Mouse (Mus musculus) spleen, embryonic (tissue): ENCODE measurements around the gene Rfx2.

ENCODE experiments used
- CTCF ChIA-PET: fragments of 350-600 bp; sonication (Branson Sonifier 250); formaldehyde crosslinking; loops from one replicate; lab custom pipeline; 2022; lab: Charles Lee

The Rfx2 gene

DNA sequence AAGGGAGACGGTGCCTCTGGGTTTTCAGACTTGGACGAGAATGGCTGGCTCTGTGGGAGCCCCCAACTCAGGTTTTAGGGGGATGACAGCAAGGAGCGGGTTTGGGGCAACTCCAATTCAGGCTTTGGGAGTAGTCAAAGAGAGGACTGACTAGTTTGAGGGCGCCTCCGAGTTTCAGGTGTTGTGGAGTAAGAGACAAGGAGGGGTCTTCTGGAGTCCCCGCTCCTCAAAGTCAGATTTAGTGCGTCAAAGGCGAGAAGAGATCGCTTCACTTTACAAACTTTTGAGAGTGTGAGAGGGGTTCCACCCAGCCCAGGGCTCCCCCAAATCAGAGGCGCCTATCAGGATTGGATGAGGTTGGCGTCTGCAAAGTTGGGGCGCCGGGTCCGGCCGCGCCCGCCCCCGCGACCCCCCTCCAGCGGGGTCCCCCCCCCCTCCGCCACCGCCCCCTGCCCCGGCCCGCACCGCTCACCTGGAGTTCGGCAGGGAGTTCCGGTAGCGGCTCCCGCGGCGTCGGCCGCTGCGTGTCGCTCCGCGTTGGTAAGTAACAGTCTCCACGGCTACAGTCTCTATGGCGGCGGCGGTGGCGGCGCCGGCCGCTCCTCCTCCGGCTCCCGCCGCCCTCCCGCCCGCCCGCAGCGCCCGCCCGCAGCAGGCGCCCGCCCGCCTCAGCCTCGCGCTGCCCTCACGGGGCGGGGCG, at the start of gene Rfx2:
TSS of gene Rfx2 (minus strand) at position 603 of the 700 bp plus-strand sequence.
- CTCF ChIA-PET = no interaction called here

DNA sequence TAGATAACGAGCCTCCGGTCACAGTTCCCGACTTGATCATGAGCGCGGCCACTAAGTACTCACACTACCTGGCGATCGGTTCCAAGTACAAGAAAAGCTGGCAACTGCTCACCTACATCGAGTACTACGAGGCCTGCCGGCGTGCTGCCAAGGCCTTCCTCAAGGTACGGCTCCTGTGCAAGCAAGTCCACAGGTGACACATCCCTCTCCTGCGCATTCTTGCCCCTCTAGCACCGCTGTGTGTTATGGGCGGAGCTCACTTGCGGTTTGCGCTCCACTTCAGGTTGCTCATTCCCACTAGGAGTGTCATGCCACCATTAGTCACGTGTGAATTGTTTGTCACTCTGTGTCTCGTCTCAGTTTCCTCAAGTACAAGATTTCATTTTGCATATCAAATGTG, 46.6 kb upstream of the Rfx2 start:
- CTCF ChIA-PET = no interaction called here

DNA sequence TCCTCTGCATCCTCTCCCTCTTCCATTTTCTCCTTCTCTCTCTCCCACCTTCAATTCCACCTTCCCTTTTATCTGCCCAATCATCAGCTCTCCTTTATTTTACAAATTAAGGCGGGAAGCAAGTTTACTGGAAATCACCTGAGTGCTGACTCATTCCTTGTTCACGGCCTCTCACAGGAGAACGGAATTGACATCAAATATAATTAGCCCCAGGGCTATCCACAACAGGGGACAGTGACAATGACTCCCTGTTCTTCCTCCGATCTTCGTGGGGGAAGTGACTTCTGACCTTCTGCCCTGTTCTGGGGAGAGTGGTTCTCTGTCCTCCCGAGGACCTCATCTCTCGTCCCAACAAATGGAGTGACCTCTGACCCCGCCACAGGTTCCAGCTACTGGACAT, 46.2 kb upstream of the Rfx2 start:
- CTCF ChIA-PET = no interaction called here

DNA sequence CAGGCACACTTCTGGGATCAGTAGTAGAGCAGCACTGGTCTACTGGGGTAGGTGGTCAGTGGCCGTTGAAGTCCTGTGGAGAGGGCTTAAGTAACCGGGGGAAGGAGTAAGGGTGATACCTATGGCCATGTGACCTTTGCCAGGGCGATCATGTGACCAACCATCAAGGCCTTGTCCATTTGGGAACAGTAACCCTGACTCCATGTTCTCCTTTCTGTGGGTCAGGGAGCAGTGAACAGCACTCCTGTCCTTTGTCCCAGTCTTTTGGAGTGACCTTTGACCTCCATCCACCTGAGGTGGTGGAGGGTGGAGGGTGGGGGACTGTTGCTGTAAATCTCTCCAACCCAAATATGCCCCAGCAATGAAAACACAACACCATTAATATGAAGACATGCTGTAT, 45.7 kb upstream of the Rfx2 start:
- CTCF ChIA-PET = interaction anchor here (0.5 to 0.6 kb wide), 2 partner anchors 39 to 59 kb away, joined by 3 read pairs; no protein-coding TSS in a partner anchor

DNA sequence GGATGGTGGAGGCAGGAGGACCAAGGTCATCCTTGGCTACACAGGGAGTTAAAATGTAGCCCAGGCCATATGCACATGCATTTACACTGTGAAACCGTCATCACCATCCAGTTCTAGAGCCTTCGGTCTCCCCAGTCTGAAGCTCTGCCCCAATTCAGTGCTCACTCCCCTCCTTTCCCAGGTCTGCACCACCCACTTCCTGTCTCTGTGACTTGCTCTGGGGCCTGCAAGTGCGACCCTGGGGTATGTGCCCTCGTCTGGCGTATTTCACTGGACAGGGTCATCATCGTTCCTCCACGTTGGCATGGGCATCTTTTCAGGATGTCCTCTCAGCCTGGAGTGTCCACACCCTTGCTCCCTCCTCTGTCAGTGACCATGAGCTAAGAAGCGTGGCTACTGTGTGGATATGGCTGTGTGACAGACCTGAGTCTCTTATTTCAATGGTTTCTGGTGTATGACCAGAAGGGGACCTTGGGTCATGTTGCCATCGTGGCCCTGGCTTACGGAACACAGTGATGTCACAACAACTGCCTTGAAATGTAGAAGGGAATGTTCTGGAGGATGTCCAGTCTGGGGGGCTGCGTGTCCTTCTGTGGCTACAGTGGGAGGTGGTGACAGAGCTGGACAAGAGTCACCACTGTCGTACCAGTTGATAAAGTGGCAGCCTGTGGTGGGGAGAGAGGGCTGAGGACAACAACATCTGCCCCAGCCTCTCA, 44.3 kb upstream of the Rfx2 start, which contains the start of gene 1700061G19Rik:
TSS of gene 1700061G19Rik (plus strand) at position 542 of the 716 bp plus-strand sequence.
- CTCF ChIA-PET = no interaction called here

DNA sequence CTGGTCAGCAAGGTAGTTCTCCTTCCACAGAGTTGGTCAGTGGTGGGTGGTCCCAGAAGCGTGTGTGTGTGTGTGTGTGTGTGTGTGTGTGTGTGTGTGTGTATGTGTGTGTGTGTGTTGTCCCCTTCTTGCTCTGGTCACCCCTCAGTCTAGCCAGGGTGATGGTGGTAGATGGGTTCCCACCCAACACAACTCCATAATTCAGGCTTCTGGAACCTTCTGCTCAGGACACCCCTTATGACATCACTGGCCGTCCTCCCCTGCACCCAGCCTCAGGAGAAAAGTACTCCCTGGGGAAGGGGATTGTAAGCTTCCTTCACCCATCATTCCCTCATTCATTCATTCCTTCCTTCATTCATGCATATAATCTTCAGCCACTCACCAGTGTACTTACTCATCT, 43.4 kb upstream of the Rfx2 start, which contains the start of gene Acsbg2:
TSS of gene Acsbg2 (minus strand) at position 211 of the 400 bp plus-strand sequence.
- CTCF ChIA-PET = no interaction called here

DNA sequence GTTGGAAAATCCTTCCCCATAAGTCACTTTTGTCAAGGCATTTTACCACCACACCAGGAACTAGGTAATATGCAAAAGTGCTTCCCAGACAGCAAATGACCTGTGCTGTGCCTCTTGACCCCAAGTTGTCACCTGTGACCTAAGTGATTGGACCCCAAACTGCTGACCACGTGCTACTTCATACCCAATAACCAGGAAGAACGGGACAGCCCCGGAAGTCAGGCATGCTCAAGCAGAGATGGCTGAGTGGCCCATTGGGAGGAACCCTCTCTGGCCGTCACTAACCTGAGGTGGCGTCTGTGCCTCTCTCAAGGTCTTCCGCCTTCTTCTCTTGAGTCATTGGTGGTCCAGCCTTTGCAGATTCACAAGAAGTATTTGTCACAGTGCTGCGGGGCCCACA, 41.7 kb upstream of the Rfx2 start:
- CTCF ChIA-PET = no interaction called here

DNA sequence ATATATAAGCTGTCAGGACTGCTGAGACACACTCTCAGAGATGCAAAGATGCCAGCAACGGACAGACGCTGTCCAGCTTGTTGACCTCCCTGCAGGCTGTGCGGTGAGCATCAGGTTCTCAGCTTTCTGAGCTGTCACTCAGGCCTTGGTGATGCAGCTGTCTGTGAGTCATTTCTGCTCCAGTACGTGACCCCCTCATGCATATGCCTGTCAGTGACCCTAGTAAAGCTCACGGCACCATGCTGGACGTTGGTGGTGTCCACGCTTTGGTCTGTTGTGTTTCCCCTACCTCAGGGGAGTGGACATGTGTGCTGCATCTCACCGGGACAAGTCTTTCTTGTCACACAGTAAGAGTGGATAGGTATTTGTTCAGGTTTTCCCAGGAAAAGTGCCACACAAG, 41.0 kb upstream of the Rfx2 start:
- CTCF ChIA-PET = no interaction called here

DNA sequence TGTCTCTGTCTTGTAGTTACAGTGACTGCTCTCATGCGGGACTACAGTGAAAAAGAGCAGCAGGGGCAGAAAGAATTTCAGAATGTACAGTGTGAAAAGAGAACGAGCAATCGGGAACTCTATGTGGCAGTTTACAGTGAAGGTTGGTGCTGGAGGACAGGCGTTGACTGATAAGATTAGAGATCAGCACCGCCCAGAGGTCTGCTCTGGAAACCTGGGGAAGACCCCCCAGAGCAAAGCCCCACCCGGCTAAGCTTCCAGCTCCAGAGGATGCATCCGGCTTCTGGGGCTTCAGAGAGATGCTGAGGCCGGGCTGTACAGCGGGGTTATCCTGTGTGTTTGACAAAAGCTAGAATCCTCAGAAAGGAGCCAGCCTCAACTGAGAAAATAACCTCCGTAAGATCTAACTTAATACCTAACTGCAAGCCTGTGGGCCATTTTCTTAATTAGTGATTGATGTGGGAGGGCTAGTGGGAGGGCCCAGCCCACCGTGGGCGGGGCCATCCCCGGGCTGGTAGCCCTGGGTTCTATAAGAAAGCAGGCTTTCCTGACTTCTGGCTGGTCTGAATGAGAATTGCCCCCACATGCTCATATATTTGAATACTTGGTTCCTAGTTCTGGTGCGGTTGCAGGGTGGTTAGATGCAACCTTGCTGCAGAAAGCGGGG, 39.6 kb upstream of the Rfx2 start:
- CTCF ChIA-PET = no interaction called here

DNA sequence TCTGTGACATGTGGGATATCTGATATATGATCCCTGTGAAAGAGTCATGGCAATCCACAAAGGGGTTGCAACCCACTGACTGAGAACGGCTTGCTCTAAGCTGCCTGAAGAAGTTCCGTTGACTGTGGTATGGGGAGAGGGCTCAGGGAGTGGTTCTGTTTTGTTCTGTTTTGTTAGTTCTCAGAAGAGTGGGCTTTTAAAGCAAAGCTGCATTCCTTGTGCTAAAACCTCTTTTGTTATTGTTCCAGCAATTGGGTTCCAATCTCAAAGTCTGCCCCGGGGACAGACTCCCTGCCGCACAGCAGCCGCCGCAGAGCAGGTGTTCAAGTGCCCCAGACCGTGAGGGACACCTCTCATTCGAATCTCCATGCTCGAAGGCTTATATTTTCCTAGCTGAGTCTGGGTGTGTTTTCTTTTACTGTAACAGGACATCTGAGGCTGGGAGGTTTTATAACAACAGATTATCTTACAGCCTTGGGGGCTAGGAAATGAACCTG, 38.7 kb upstream of the Rfx2 start:
- CTCF ChIA-PET = no interaction called here

DNA sequence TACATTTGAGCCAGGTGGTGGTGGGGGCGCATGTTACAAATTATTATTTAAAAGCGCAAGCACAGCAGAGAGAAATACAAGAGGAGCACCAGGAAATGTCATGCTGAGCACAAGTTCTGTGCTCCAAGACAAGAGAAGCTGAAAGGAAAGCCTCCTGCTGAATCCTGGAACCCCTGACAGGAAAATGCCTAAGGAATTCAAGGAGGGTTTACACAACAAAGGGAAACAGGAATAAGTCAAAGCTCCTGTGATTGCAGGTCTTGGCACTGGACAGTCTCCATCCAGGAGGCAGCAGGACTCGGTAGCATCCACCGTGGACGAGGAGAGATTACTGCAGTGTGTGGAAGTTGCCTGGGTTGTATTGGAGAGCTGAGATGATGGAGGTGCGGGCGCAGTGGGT, 35.3 kb upstream of the Rfx2 start:
- CTCF ChIA-PET = no interaction called here

DNA sequence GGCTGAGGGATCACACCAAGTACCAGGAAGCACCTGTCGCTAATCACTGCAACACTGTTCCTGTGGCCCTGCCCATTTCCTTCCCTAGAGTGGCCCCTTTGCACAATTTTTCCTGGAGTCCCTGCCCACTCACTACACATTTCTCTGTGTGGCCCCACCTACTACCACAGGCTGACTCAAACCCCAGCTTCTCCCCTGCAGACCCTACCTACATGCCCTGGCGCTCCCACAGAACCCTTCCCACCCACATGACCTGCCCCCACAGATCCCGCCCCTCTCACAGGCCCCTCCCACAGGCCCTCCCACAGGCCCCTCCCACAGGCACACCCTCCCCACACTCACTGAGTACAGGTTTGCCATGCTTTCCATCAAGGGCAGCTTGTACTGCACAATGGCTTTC, 30.4 kb upstream of the Rfx2 start:
- CTCF ChIA-PET = interaction anchor here (0.5 kb wide), 1 partner anchor 23 kb away, joined by 6 read pairs; no protein-coding TSS in a partner anchor

DNA sequence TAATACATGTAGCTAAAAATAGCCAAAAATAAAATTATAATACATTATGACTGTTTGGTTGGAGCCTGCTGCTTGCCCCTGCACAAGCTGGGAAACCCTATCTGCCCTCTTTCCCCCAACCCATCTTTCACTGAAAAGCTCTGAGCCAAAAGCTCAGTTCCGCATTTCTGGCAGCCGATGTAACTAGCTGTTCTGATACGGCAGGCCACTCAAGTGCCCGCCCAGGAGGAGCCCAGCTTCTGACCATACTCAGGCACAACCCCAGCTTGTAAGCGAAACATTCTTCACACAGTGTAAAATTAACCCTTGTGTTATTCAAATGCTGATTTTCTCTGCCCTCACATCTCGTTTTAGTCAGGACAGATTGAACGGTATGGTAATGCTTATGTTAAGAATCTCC, 28.1 kb upstream of the Rfx2 start:
- CTCF ChIA-PET = interaction anchor here (0.6 to 1.1 kb wide), 2 partner anchors 51 to 365 kb away, joined by 3 to 4 read pairs; no protein-coding TSS in a partner anchor

DNA sequence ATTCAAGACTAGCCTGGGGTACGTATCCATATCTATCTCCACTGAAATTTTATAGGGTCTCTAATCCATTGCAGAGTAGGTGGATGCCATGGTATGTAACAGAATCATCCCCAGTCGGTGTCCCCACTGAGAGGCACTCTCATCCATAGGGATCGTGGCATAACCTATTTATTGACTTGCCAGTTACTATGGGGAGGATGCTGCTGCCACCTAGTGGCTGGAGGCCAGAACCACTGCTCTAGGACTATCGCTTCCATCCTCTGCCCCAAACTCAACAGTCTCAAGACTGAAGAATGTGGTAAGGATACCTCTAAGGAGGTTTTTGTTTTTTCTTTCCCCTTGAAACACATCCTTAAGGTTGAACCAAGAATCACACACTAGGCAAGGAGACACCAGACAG, 27.4 kb upstream of the Rfx2 start:
- CTCF ChIA-PET = interaction anchor here (1.1 kb wide), 1 partner anchor 50 kb away, joined by 3 read pairs; no protein-coding TSS in a partner anchor

DNA sequence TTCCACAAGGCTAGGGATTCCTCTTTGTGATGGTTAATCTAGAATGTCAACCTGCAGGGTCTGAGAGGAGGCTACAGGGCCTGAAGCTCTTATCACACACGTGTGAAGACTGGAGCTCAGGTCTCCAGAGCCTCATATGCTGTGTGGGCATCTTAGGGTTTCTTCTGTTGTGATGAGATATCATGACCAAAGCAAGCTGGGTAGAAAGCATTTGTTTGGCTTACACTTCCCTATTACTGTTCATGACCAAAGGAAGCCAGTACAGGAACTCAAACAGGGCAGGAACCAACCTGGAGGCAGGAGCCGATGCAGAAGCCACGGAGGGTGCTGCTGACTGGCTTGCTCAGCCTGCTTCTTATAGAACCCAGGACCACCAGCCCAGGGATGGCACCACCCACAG, 24.6 kb upstream of the Rfx2 start:
- CTCF ChIA-PET = no interaction called here

DNA sequence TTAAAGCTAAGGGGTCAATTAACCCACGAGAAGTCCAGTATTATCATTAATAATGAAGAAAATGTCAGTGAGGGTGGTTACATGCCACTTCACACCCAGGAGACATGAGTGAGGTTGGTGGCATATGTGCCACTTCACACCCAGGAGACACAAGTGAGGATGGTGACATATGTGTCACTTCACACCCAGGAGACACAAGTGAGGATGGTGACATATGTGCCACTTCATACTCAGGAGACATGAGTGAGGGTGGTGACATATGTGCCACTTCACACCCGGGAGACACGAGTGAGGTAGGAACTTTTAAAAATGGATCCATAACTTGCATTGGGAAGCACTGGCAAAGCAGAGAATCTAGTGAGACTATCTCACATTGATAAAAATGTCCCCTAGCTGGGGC, 20.4 kb upstream of the Rfx2 start:
- CTCF ChIA-PET = no interaction called here

DNA sequence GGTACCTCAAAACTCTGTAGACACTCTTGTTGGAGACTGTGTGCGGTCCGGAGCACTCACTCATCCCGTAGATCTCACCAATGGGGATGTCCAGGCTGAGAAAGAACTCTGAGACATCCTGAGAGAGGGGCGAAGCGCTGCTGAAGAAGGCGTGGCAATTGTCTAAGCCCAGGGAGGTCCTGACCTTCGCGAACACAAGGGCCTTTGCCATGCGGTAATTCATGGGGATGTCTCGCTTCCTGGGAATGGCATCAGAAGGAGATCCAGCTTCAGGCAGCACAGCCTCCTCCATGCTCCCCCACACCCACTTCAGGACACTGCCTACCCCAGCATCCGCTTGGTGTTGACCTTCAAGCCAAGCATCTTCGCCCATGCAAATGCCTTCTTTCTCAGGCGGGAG, 18.9 kb upstream of the Rfx2 start:
- CTCF ChIA-PET = no interaction called here

DNA sequence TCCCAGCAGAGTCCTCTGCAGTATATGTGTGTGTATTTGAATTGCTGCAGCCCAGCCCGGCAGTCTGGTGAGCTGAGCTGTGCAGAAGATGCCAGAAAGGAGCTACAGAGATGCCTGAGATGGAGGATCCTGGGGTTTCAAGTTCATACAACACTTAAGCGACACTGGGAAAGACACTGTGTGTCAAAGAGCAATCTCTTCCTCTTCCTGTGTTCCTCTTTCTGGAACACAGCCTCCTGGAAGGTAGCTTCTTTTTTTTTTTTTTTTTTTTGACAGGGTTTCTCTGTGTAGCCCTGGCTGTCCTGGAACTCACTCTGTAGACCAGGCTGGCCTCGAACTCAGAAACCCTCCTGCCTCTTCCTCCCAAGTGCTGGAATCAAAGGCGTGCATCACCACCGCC, 18.0 kb upstream of the Rfx2 start:
- CTCF ChIA-PET = interaction anchor here (0.7 kb wide), 1 partner anchor 24 kb away, joined by 9 read pairs; no protein-coding TSS in a partner anchor

DNA sequence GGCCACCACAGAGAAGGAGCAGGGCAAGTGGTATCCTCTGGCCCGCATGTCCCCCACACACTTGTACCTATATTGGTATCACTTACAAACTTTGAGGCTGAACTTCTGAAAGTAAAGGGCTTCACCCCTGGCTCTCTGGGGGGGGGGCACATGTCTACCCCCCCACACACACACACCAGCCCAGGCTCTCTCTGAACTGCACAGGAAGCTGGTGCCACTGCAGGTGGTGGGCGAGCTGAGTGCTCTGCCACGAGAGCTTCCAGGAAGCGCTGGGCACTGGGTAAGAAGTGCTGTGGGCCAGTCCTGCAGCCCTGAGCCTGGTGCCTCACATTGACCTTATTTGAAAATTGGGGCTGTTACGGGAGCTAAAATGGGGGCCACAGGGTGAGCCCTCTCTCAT, 12.9 kb upstream of the Rfx2 start:
- CTCF ChIA-PET = interaction anchor here (0.6 kb wide), 1 partner anchor 195 kb away, joined by 4 read pairs; no protein-coding TSS in a partner anchor

DNA sequence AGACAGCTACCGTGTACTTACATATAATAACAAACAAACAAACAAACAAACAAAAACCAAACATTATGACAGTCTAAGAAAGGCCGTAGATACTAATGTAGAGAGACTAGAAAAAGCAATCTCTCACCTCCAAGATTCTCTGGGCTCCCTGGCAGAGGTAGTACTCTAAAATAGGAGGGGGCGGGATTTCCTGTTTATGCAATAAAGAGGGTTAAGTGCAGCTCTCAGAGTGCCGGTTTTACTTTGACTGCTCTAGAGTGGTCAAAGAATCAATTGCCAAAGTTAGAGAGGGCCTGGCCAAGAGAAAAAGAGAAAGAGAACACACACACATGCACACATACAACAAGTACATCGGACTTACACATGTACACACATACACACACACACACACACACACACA, 11.4 kb upstream of the Rfx2 start:
- CTCF ChIA-PET = no interaction called here

DNA sequence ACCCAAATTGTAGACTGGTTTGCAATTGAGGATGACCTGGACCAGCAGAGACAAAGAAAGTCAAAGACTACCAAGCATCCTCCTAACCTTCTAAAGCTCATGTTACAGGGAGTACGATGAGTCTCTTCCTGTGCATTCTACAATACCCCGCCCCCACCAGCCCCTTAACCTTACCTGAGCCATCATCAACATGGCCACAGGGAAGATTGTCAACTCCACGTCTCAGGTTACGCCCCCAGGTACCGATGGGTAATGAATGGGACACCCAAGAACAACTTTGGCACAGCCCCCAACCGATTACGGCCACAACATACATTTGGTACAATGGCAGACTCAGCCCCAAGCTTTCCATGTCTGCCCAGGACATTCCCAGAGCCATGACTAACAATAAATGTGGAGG, 9.7 kb upstream of the Rfx2 start:
- CTCF ChIA-PET = no interaction called here

DNA sequence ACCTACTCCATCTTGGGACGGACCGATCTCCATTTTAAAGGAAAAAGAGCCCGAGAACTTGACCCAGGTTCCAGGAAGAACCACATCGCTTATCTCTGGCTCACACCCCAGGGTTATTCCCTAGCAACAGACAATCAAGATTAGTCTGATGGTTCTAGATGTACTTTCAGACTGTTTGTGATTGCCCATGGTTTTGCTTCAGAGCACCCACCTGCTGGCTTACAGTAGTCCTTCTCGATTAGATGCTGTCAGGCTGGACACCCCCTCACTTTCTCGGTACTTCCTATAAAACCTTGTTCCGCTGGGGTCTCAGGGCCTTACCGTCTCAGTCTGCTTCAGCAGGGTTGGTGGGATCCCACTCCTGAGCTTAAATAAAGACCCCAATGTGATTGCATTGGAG, 5.5 kb upstream of the Rfx2 start:
- CTCF ChIA-PET = no interaction called here
